Mouse (Mus musculus): ENCODE measurements around the gene L3mbtl4. TPM values are rescaled to one million over a fixed set of nuclear protein-coding genes. Genes with fewer than 3 reads are reported as not detected.

L3mbtl4 gene
- polyA plus RNA-seq, 1 experiment: not detected

- Histone ChIP-seq H3K27ac (ENCODE audit: insufficient read depth, low read length) (no peak overlapping the region), H3K4me1 (ENCODE audit: control insufficient read depth, insufficient read depth, low read length) (no peaks in the 10 kb centered on the region), H3K4me3 (ENCODE audit: insufficient read depth, low read length) (no peak overlapping the region)
- TF ChIP-seq POLR2A (IDR thresholded peaks at IDR 0.05; ENCODE audit: low read depth, low read length): no peak
- no peak for TF ChIP-seq CTCF (IDR thresholded peaks at IDR 0.05; ENCODE audit: borderline replicate concordance, insufficient read depth, low read length)
These were observed 476.9 kb downstream of the L3mbtl4 start for GRCm38 (mm10) chr17:68750513-68750912.

- no peak overlapping the region for H3K27ac ChIP-seq (ENCODE audit: insufficient read depth, low read length)
- TF ChIP-seq POLR2A (IDR thresholded peaks at IDR 0.05; ENCODE audit: low read depth, low read length) (no peak), CTCF (IDR thresholded peaks at IDR 0.05; ENCODE audit: borderline replicate concordance, insufficient read depth, low read length) (no peak)
- no peaks in the 10 kb centered on the region for H3K4me1 ChIP-seq (ENCODE audit: control insufficient read depth, insufficient read depth, low read length)
- H3K4me3 ChIP-seq (ENCODE audit: insufficient read depth, low read length): no peak overlapping the region
These were observed 479.5 kb downstream of the L3mbtl4 start for GRCm38 (mm10) chr17:68753112-68753511.

DNA sequence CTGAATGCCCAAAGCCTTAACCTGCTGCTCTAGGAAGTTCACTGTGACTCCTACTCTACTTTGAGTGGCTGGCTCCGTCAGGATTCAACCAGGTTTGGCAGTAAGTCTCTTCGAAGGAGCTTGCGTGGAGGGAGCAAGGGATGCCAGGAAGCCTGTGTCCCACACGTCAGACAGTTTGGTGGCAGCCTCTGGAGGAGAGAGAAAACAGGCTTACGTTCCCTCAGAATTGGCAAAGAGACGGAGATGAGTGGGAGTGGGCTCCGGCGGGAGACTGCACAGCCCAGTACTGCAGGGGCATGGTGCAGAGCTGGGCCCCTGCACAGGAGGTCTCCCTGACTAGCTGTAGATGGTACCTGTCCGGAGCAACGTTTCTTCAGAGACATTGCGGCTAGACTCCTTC lies 481.2 kb downstream of the L3mbtl4 start:
- TF ChIP-seq POLR2A (IDR thresholded peaks at IDR 0.05; ENCODE audit: low read depth, low read length) (no peak), CTCF (IDR thresholded peaks at IDR 0.05; ENCODE audit: borderline replicate concordance, insufficient read depth, low read length) (no peak)

GRCm38 (mm10) chr17:68758428-68758827 lies 484.8 kb downstream of the L3mbtl4 start:
- Histone ChIP-seq H3K27ac (ENCODE audit: insufficient read depth, low read length) (no peak overlapping the region), H3K4me1 (ENCODE audit: control insufficient read depth, insufficient read depth, low read length) (no peaks in the 10 kb centered on the region), H3K4me3 (ENCODE audit: insufficient read depth, low read length) (no peak overlapping the region)
- no peak for TF ChIP-seq POLR2A (IDR thresholded peaks at IDR 0.05; ENCODE audit: low read depth, low read length)
- no peak for TF ChIP-seq CTCF (IDR thresholded peaks at IDR 0.05; ENCODE audit: borderline replicate concordance, insufficient read depth, low read length)

More for the DNA sequence above, 481.2 kb downstream of the L3mbtl4 start:
- Histone ChIP-seq H3K27ac (ENCODE audit: insufficient read depth, low read length) (no peak overlapping the region), H3K4me3 (ENCODE audit: insufficient read depth, low read length) (no peak overlapping the region), H3K4me1 (ENCODE audit: control insufficient read depth, insufficient read depth, low read length) (no peaks in the 10 kb centered on the region)

DNA sequence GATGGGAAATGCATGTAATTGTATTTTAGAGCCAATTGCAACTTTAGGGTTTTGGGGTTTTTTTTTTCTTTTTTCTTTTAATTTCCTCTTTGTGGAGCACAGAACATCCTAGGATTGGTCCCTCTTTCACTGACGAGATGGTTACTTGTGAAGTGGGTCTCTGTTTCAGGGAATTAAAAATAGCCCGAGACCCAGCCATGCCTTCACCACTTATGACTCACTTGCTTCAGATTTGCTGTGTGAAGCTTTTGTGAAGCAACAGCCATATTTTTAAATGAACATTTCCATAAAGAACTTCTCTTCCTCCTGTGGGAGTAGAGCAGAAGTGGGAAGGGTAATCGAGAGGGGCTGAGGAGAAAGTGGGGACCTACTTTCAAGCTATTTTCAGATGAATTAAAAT lies 485.3 kb downstream of the L3mbtl4 start:
- Histone ChIP-seq H3K4me3 (ENCODE audit: insufficient read depth, low read length) (no peak overlapping the region), H3K27ac (ENCODE audit: insufficient read depth, low read length) (no peak overlapping the region), H3K4me1 (ENCODE audit: control insufficient read depth, insufficient read depth, low read length) (no peaks in the 10 kb centered on the region)
- TF ChIP-seq POLR2A (IDR thresholded peaks at IDR 0.05; ENCODE audit: low read depth, low read length) (no peak), CTCF (IDR thresholded peaks at IDR 0.05; ENCODE audit: borderline replicate concordance, insufficient read depth, low read length) (no peak)

DNA sequence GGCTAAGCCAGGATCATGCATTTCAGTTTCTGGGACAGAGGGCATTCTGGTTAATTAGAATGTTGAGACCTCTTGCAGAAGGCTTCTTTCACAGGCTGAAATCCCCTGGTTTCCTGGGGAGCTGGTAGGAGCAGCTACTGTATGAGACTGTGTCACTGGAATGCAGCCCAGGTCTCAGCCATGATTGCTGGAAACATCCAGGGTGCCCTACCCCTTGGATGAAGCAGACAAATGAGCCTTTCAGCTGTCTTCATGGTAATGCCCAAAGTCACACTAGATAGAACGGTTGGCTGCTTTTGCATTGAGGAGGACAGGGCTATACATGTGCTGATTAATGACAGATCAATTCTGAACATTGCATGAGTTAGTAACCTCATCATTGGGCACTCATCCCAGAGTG lies 486.4 kb downstream of the L3mbtl4 start:
- Histone ChIP-seq H3K27ac (ENCODE audit: insufficient read depth, low read length) (no peak overlapping the region), H3K4me3 (ENCODE audit: insufficient read depth, low read length) (no peak overlapping the region), H3K4me1 (ENCODE audit: control insufficient read depth, insufficient read depth, low read length) (no peaks in the 10 kb centered on the region)
- TF ChIP-seq POLR2A (IDR thresholded peaks at IDR 0.05; ENCODE audit: low read depth, low read length): no peak

- Histone ChIP-seq H3K4me3 (ENCODE audit: insufficient read depth, low read length) (no peak overlapping the region), H3K27ac (ENCODE audit: insufficient read depth, low read length) (no peak overlapping the region), H3K4me1 (ENCODE audit: control insufficient read depth, insufficient read depth, low read length) (no peaks in the 10 kb centered on the region)
- TF ChIP-seq CTCF (IDR thresholded peaks at IDR 0.05; ENCODE audit: borderline replicate concordance, insufficient read depth, low read length) (no peak), POLR2A (IDR thresholded peaks at IDR 0.05; ENCODE audit: low read depth, low read length) (no peak)
These were observed 490.8 kb downstream of the L3mbtl4 start for GRCm38 (mm10) chr17:68764329-68764880.

GRCm38 (mm10) chr17:68769561-68769960 lies 496.0 kb downstream of the L3mbtl4 start:
- TF ChIP-seq CTCF (IDR thresholded peaks at IDR 0.05; ENCODE audit: borderline replicate concordance, insufficient read depth, low read length): no peak
- no peak for TF ChIP-seq POLR2A (IDR thresholded peaks at IDR 0.05; ENCODE audit: low read depth, low read length)
- no peaks in the 10 kb centered on the region for H3K4me1 ChIP-seq (ENCODE audit: control insufficient read depth, insufficient read depth, low read length)
- no peak overlapping the region for H3K4me3 ChIP-seq (ENCODE audit: insufficient read depth, low read length)
- H3K27ac ChIP-seq (ENCODE audit: insufficient read depth, low read length): no peak overlapping the region

DNA sequence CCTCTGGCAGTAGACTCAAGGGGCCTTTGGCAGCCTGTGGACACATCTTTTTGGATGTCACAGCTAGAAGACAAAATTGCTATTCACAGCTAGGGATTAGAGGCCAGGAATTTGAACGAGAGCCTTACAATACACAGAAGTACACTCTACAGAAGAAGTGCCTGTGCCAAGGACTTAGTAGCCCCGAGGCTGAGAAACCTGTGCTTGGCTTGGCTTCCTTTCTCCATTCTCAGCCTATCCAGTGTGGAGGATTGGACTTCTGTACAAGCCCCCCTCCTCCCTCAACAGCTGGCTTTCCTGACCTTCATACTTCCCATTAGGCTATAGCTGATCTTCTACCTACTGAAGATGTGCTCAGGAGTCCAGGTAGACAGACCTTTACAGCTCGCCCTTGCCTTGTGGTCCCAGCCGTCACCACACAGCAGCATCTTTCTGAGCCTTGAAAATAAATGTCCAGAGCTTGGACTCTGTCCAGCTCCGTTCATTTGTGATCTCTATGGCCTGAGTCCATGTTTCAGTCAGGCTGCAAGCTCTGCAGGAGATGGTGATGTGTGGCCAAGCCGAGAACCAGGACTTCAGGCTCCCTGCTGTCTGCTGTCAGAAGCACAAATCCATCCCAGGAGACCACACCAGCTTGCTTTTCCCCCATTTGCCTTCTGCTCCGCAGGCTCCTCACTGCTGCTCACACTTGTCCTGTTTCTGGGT lies 497.6 kb downstream of the L3mbtl4 start:
- H3K4me3 ChIP-seq (ENCODE audit: insufficient read depth, low read length): no peak overlapping the region

GRCm38 (mm10) chr17:68793741-68794140 lies 520.1 kb downstream of the L3mbtl4 start:
- Histone ChIP-seq H3K4me1 (ENCODE audit: control insufficient read depth, insufficient read depth, low read length) (no peaks in the 10 kb centered on the region), H3K4me3 (ENCODE audit: insufficient read depth, low read length) (no peak overlapping the region), H3K27ac (ENCODE audit: insufficient read depth, low read length) (no peak overlapping the region)
- TF ChIP-seq CTCF (IDR thresholded peaks at IDR 0.05; ENCODE audit: borderline replicate concordance, insufficient read depth, low read length): no peak
- no peak for TF ChIP-seq POLR2A (IDR thresholded peaks at IDR 0.05; ENCODE audit: low read depth, low read length)

More for the DNA sequence above, 497.6 kb downstream of the L3mbtl4 start:
- Histone ChIP-seq H3K27ac (ENCODE audit: insufficient read depth, low read length) (no peak overlapping the region), H3K4me1 (ENCODE audit: control insufficient read depth, insufficient read depth, low read length) (no peaks in the 10 kb centered on the region)
- TF ChIP-seq POLR2A (IDR thresholded peaks at IDR 0.05; ENCODE audit: low read depth, low read length): no peak
- TF ChIP-seq CTCF (IDR thresholded peaks at IDR 0.05; ENCODE audit: borderline replicate concordance, insufficient read depth, low read length): no peak

Data from embryonic fibroblast, embryonic 13.5 days (primary cell).